Mouse (Mus musculus) liver, embryonic 14.5 days (tissue): ENCODE measurements at regions not wholly inside any gene's neighbourhood (a gene's known extent, or its start where the extent isn't known, plus 50 kb on each side); places are given as distances from the start of the nearest gene placed in this dataset.

Experiments used
- CTCF ChIP-seq: IDR thresholded peaks from 2 replicates; pipeline ENCODE4 v1.5.1; 2016; ENCODE audit warnings: antibody characterized with exemption, low read depth, control low read depth
- EP300 ChIP-seq: IDR thresholded peaks from 2 replicates; pipeline ENCODE4 v1.6.1; 2016; ENCODE audit warnings: antibody characterized with exemption, low read depth

GRCm38 (mm10) chr19:60286810-60287396, 60.4 kb upstream of the Fam204a start:
- TF ChIP-seq EP300, result no peak
- TF ChIP-seq CTCF, result no peak
